Mouse (Mus musculus) skeletal muscle tissue, adult 2 months (tissue): ENCODE data around the gene Wnk2.
A peak's percentile ranks its signal among the peaks of the same experiment; 100 is the strongest.

Experiments
- DNase-seq: peaks from one replicate; pipeline ENCODE4 v3.0.0-alpha.2; 2012; ENCODE audit warnings: low read depth, low spot score

The Wnk2 gene

DNA sequence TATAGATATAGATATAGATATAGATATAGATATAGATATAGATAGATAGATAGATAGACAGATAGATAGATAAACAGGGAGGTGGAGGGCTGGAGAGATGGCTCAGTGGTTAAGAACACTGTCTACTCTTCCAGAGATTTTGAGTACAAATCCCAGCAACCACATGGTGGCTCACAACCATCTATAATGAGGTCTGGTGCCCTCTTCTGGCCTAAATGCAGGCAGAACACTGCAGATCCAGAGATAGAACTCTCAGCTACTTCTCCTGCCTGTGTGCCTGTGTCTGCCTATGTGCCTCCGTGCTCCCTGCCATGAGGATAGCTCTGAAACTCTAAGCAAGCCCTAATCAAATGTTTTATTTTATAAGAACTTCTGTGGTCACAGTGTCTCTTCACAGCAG, 100.4 kb downstream of the Wnk2 start:
- DNase-seq: no peak

DNA sequence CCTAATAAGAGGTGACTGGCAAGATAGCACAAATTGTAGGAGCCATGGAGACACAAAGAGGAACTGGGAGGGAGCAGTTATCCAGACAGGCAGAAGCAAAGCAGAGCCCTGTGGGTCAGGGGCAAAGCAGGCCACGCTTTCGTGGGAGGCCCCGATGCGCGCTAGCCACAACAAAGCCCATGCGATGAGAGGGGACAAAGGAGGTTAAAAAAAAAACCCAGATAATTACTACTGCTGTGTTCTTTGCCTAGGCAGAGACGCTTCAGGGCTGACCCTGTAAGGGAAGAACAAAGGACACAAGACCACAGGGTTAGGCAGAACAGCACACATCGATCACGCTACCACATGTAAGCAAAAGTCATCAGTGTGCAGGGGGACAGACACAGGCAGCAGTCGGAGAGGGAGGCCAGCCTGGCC, 103.7 kb downstream of the Wnk2 start:
- DNase-seq: no peak

DNA sequence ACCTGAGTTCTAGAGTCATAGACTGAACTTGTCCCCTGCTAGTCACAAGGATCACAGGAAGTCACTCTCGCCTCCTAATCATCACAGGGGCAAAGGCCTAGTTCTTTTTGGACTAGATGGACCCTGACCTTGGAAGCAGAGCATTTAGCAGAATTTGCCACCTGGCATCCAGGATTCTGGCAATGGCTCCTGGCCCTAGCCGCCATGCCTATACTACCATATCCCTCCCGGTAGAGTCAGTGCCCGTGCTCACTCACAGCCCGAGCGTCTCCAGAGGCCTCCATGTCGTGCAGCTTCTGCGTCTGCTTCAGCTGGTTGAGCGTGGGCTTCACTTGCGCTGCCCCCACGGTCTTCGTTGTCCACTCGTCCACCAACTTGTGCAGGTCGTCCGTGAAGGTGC, 105.4 kb downstream of the Wnk2 start:
- DNase-seq: no peak

DNA sequence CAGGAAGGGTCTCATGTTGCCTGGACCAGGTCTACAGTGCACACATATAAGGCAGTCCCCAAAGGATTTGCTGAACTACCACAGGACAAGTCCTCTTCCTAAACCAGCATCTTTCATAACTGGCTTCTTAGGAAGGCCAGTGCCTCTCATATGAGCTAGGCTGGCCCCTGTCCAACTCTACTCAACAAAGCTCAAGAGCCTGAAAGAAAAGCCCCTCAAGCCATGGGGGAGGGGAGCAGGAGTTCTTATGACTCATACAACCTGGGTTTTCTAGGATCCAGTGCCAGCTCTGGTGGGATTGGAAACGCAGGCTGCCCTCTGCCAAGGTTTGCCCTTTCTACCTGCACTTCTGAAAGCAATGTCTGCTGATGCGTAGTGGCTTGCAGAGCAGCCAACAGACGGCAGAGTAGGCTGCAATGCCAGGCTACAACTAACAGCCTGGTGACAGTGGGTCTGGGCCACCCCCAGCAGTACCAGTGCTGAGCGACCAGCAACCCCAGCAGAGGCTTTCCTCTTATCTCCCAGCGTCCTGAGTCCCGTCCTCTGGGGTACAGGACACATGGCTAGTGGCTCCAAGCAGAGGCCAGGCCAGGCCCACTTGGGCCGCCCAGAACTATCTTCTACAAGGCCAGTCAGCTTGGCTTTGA, 110.8 kb downstream of the Wnk2 start:
- DNase-seq: no peak

DNA sequence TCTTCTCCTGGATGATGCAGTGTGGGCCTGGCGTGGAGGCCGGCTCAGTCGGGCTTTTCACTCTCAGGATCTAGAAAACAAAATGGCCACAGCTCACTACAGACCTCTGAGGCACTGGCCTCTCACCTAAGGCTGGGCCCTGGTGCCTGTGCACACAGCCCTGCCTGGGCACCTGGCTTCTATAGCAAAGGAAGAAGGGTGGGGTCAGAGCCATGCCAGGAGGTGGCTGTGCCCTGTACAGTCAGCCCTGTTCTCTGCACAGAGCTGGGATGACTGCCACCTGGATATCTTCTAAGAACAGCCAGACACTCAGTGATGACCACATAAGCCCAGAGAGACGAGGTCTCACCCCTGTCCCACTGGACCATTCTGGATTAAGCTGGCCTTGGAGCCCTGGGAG, 111.4 kb downstream of the Wnk2 start:
- DNase-seq: no peak

DNA sequence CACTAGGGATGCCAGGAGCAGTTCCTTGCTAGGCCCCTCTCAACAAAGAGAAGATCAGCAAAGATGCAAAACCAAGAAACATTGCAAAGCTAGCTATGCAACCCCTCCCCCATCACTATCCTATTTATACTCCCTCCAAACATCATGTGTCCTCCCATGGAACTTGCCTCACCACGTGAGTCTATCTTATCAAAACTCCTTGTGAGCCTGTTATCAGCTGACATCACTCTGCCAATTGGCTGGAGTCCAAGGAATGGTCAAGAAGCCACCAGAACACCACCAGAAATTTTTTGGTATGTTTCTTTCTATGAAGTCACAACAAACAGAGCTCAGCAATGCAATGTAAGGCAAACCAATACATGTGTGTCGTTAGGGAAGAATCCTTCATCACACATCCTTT, 116.8 kb downstream of the Wnk2 start:
- DNase-seq: no peak

DNA sequence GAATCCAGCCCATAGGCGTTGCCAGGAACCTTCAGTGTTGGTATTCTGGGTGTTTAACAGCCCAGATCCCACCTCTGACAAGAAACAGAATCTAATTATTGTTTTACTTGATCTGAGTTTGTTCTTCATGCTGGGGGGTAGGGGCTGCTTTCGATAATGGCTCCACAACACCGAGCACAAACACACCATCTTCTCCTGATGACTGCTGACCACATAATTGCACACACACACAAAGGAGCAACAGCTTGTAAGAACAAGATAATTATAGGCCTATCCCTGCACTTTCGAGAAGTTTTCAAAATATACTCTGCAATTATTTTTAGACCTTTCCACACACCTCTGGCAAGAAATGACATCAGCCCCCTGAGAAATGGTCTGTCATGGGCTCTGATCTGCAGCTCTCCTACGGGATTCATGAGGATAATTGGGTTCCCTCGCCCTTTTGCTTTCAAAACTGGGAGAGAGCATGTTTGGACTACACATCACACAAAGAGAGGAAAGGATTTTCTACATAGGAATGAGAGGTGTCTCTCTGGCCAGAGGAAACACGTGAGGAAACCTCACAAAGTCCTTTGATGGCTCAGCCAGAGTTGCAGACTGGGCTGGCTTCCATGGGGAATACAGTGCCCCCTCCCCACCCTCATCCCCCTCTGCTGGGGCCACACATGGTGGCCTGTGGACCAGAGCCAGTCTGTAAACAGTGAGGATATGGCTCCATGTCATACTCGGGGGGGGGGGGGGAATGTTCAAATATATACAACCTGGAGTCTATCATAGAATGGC, 118.9 kb downstream of the Wnk2 start:
- no peak for DNase-seq

DNA sequence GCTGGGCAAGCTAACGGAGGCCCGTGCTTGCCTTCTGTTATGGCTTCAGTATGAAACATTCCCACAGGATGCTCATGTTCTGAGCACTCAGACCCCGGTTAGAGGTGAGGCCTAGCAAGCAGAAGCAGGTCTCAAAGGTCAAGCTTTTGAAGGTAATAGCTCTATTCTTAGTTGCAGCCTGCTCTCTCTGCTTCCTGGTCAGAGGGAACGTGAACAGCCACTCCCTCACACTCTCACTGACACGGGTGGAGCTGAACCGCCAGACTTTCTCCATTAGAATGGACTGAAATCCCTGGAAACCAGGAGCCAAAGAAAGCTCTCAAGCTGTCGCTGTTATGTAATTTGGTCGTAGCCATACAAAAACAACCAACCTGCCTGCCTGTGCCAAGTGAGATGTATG, 120.8 kb downstream of the Wnk2 start:
- DNase-seq: no peak

DNA sequence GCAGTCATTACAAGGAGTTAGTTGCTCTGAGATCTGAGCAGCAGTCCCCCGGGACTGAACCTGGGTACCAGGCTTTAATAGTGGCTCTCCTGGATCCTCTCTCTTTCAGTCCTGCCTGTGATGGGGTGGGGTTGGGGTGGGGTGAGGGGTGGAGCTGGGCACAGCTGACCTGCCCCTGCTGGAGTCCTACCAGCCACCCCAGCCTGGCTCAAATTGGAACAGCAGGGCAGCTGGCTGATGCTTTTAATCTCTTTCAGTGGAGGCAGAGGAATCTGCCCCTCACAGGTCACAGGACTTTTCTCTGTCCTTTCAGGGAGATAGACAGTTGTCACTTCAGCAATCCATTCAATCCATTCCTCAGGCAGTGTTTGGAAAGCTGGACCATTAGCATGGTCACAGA, 122.3 kb downstream of the Wnk2 start:
- DNase-seq: no peak

DNA sequence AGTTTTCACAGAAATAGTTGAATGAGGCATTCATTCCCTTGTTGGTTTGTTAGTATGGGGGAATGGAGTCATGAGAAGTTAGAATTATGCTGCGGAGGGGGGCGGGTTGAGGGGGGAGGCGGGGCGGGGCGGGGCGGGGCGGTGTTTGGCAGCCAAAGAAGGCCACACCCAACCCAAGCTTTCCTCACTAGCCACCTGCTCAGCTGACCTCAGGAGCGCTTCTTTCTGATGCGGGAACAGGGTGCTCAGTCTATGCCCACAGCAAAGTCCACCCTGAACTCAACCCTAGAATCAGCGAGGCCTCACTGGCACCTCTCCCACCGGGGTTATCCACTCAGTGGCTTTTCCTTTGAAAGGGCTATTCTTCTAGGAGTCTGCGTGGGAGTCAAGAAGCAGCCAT, 123.1 kb downstream of the Wnk2 start:
- DNase-seq: no peak

DNA sequence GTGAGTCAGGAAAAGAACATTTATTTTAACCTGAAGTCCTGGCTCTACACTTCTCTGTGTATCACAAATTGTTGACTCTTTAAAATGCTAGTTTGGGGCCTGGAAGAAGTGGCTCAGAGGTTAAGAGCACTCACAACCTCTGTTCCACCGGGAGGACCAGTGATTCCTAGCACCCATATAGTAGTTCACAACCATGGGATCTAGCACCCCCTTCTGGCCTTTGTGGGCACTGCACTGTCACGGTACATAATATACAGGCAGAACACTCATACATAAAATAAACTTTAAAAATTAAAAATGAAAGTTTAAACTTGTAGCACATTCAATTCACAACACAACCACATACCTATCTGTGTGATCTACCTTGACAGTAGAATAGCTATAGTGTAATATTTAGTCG, 126.1 kb downstream of the Wnk2 start:
- DNase-seq: no peak

DNA sequence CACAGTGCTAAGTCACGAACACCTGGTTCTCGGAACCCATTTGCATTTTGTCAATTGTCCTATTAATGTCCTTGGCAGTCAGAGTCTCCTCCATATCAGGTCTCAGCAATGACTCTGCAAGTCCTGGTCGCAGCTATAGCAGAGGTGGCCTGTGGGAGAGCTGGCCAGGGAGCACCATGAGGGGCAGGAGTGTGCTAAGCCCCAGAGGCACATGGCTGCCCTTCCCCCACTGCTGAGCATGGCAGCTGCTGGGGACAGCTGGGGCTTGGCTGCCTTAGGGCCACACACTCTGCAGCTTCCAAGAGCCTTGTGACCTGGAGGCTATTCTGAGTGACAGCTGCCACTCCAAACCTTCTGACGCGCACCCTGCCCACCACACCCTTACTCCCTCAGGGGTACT, 127.7 kb downstream of the Wnk2 start:
- peak; percentile 95 for DNase-seq

DNA sequence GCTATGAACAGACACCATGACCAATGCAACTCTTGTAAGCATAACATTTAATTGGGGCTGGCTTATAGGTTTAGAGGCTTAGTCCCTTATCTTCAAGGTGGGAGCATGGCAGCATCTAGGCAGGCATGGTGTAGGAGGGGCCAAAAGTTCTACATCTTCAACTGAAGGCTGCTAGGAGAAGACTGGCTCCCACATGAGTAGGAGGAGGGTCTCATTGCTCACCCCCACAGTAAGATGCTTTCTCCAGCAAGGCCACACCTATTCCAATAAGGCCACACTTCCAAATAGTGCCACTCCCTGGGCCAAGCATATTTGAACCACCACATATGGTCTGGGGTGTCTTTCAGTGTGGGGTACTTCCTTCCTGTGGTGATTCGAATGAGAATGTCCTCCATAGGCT, 130.4 kb downstream of the Wnk2 start:
- no peak for DNase-seq

DNA sequence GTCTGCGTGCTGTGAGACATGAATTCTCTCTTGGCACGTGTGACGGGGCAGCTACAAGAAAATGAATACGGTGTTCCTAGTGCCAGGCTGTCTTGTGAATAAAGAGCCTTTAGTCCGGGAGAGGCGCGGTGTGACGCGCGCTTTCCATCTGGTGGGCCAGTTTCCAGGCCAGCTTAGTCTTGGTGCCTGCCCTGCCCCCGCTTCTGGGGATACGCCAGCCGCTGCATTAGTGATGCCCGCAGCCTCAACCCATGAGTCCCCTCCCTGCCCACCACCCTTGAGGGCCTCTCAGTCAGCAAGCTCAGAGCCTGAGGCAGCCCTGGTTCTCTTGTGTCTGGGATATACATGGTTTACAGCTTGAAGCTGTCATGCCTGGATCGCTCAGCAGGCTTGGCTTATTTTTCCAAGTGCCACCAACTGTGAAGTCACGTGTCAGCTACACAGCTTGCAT, 131.5 kb downstream of the Wnk2 start:
- peak; percentile 57 for DNase-seq

DNA sequence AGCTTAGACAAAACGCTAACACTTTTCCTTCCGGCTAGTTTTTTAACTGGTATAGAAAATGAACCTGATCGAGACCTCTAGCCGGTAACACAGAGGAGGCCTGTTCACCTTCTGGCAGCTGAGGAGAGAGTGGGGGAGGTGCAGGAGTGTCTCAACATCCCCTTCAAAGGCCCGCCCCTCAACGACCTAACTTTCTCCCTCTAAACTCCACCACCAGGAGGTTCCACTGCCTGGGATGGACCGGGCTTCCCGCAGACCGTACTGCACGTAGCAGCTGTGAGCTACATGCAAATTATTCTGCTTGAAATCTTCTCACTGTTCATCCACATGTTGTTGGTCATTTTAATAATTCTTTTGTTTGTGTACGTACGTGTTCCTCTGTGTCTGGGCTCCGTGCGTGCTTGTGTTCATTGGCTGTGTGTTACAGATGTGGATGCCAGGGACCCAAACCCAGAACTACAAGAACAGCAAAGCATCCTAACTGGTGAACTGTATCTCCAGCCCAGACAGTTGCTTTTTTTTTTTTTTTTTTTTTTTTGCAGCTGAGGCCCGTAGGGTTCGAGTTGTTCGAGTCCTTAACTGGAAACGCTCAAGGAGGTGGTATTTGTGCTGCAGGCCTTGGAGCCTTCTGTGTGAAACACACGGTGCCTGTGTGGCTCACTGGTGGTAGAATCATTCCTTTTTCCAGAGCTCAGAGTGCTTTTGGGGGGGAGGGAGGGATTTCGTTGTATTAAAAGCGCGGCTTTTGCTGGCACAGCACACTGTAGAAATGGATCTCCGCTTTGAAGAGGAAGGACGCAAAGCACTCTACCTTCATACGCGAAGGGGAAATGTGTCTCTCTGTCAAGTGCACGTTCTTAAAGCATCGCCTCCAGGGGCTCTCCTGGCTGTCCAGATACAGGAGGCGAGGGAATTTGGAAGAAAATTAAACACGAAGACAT, 132.2 kb downstream of the Wnk2 start:
- DNase-seq: no peak

DNA sequence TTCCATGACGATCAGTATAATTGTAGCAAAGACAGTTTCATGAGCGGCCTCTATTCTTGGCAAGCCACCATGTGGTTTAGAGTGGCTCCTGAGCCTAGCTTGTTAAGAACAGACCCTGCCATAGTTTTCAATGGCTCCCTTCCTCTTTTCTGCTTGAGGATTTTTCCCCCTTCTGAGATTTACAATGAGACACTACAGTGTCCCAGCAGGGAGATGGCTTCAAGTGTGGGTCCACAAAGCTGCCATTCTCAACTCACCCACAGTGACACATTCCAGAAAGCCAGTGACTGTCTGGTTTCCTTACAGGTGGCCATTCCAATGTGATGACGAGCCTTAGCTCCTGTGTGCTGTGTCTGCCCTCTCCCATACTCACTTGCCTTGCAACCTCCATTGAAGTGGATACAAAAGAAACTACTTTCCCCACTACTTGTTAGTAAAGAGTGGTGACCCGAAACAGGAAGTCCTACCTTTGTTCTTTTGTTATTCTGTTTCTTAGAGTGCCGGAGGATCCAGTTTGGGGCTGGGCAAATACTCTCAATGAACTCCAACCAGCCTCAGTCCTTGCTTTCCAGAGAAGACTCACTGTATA, 134.5 kb downstream of the Wnk2 start:
- no peak for DNase-seq

DNA sequence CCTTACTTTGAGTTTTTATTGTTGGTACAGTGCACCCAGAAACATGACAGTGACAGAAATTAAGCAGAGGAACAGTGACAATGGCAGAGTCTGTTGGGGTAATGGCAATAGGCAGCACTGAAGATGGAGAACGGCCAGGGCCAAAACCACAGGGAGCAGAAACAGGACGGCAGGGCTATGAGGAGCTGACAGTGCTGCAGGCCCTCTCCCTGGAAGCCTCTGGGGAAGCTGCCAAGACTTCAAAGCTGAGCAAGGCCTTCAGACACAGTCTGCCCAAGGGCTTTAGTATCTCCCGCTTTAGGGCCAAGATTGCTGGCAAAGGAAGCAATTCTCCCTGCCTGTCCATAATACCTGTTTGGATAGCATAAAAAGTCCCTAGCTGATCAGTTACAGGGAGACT, 146.1 kb downstream of the Wnk2 start:
- peak; percentile 33 for DNase-seq

DNA sequence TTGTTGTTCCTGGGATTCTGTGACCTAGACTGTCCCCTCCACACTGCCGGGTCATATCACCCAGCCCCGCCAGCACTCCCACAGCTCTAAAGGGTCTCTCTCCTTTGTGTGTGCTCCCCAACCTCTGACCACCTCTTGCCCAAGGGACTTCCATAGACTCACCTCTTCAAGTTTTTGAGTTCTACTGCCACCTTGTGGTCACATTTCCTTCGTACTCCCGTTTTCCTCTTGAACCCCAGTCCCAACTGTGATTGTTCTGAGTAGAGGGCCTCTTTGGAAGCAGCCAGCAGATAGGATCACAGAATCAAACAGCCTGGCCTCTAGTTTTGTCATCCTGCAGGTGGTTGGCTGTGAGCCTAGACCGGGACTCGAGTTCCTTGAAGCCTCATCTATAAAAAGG, 149.2 kb downstream of the Wnk2 start:
- peak; percentile 56 for DNase-seq

DNA sequence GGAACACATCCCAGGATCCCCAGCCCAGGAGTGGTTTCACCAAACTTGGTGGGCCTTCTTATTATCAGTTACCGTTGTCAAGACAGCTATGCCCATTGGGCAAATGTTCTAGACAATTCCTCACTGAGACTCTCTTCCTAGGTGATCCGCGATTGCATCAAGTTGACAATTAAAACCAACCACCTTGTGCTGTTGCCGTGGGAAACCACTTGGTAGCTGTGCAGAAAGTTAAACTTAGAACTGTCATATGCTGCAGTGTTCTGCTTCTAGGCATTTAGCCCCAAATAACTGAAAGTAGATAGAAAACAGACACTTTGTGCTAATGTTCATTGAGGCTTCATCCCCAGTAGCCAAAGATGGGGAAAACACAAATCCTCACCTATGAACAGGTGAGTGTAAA, 151.1 kb downstream of the Wnk2 start:
- no peak for DNase-seq

DNA sequence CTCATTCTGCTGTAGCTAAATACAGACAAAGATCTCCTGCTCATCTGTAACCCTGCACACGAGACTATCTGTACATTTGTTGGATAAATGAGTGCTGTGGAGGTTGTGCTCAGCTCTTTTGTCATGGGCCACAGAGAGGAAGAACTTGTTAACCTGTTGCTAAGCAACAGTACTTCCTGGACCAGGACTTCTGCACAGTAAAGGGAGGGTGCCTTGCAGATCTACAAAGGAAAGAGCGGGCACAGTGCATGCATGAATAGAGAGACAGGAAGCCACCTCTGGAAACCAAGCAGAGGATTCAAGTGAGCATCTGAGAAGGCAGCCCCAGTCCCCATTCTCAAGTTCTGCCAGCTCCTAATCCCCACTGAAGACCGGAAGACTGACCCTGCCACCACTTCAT, 152.9 kb downstream of the Wnk2 start:
- DNase-seq: no peak

DNA sequence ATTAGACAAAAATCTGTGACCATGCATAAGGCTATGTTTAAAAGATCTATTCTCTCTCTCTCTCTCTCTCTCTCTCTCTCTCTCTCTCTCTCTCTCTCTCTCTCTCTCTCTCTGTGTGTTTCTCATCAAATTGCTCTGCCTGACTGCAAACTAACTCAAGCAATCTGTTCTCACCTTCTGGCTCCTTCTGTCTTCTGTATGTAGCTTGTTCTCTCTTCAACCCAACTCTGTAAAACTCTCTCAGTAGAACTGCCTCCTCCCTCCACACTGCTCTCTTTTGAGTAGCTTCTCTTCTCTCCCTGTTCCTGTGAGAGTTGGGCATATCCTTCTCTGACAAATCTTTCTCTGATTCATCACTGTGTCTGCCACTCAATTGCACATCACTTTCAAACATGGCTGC, 154.9 kb downstream of the Wnk2 start:
- no peak for DNase-seq

DNA sequence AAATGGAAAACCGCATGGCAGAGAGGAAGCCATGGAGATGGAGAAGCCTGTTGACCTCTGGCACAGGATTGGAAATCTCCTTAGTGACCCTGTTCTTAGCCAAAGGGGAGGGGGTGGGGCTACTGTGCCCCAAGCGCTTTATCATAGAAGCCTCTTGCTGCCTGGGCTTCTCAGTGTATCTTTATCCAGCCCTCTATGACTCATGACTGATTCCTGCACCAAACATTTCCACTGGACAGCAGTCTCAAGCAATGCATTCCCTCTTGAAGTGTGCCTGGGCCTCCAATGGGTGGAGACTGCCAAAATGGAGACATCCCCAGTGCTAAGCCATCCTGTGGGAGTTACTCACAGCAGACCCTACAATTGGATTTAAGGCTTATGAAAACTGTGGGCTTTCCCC, 157.7 kb downstream of the Wnk2 start:
- DNase-seq: no peak
